In genomic region chr8:124657961-124658360, GRCm38 (mm10) we compare ENCODE assay signal across 11 mouse cellular contexts. TPM values are rescaled to one million over a fixed set of nuclear protein-coding genes. Genes with fewer than 3 reads are reported as not detected.
DNase-seq lines count a peak whose midpoint lies in the region; ATAC-seq and TF ChIP-seq lines count a peak whose summit lies in the region.
"Had no signal": no experiment of that assay in that cellular context is flagged by ENCODE, and none has a peak within 500 bp of the region (broad histone marks: within the 10 kb centered on the region; RNA-seq: fewer than 3 reads in every experiment).

No protein-coding gene starts in this region.

- no peak overlapping the region for H3K9ac ChIP-seq in lung, embryonic 15.5 days
- H3K9ac ChIP-seq in hindbrain, postnatal 0 days (replicated peaks; ENCODE audit: low read length): no peak overlapping the region
- H3K9ac ChIP-seq: midbrain, embryonic 15.5 days had no signal

- WGBS in lung, embryonic 15.5 days: 57% methylated on average over 7 of the region's 7 CpGs
- WGBS in hindbrain, postnatal 0 days: 72% methylated on average over 7 of the region's 7 CpGs

- no peaks in the 10 kb centered on the region for H3K9me3 ChIP-seq in lung, embryonic 15.5 days
- no peaks in the 10 kb centered on the region for H3K9me3 ChIP-seq in hindbrain, postnatal 0 days (ENCODE audit: low read length)
- H3K9me3 ChIP-seq: midbrain, embryonic 15.5 days had no signal

- H3K27me3 ChIP-seq in lung, embryonic 15.5 days: no peaks in the 10 kb centered on the region
- H3K27me3 ChIP-seq in hindbrain, postnatal 0 days (ENCODE audit: insufficient read depth, low read length): no peaks in the 10 kb centered on the region
- H3K27me3 ChIP-seq: midbrain, embryonic 15.5 days had no signal

- H3K36me3 ChIP-seq in lung, embryonic 15.5 days: no peaks in the 10 kb centered on the region
- H3K36me3 ChIP-seq in hindbrain, postnatal 0 days (ENCODE audit: insufficient read depth, low read length): no peaks in the 10 kb centered on the region
- H3K36me3 ChIP-seq: midbrain, embryonic 15.5 days had no signal

- H3K4me2 ChIP-seq in lung, embryonic 15.5 days: no peak overlapping the region
- peak overlapping the region; percentile 40; the same call in 1 of the 2 replicates for H3K4me2 ChIP-seq in hindbrain, postnatal 0 days (ENCODE audit: low read depth, low read length)
- H3K4me2 ChIP-seq: midbrain, embryonic 15.5 days had no signal

- peaks cover 63% of the 10 kb centered on the region for H3K4me1 ChIP-seq in lung, embryonic 15.5 days
- peaks cover 33% of the 10 kb centered on the region for H3K4me1 ChIP-seq in hindbrain, postnatal 0 days (ENCODE audit: insufficient read depth, low read length)

- no peak for ATAC-seq in lung, embryonic 15.5 days (ENCODE audit: borderline replicate concordance, extremely low read depth, low FRiP score, low TSS enrichment)
- no peak for ATAC-seq in hindbrain, postnatal 0 days
- ATAC-seq: midbrain, embryonic 15.5 days had no signal

- no peak overlapping the region for H3K4me3 ChIP-seq in gastrocnemius, adult 2 months
- H3K4me3 ChIP-seq in lung, embryonic 15.5 days: no peak overlapping the region
- H3K4me3 ChIP-seq in hindbrain, postnatal 0 days (ENCODE audit: low read length): no peak overlapping the region
- H3K4me3 ChIP-seq: midbrain, embryonic 15.5 days had no signal

- H3K27ac ChIP-seq in gastrocnemius, adult 2 months: peak overlapping the region; percentile 51
- peak overlapping the region; percentile 20; the same call in 1 of the 2 replicates for H3K27ac ChIP-seq in lung, embryonic 15.5 days
- H3K27ac ChIP-seq in hindbrain, postnatal 0 days: no peak overlapping the region
- H3K27ac ChIP-seq: midbrain, embryonic 15.5 days had no signal

- intact Hi-C loops in gastrocnemius, adult 2 months (cut with DNase I): no loop called here
- intact Hi-C loops in gastrocnemius, postnatal 14 days (cut with DNase I; ENCODE audit: low total_unique reads): no loop called here

- no peak for DNase-seq in gastrocnemius, adult 2 months
- no peak for DNase-seq in gastrocnemius, postnatal 14 days
- DNase-seq in lung, postnatal 14 days: no peak
- DNase-seq in hindbrain, postnatal 0 days (ENCODE audit: low spot score): no peak
- DNase-seq in spleen, postnatal 10 days (ENCODE audit: low spot score in 2 of 2): peak; percentile 33 to 63
- no peak for DNase-seq in thymus, postnatal 0 days (ENCODE audit: low spot score)
- DNase-seq in right cerebral cortex, postnatal 14 days: no peak
- DNase-seq: embryo, embryonic 11 days; right cerebral cortex, postnatal 25 days had no signal

- no peak for TF ChIP-seq CTCF in gastrocnemius, adult 2 months (IDR thresholded peaks at IDR 0.05)
- no peak for TF ChIP-seq CTCF in hindbrain, postnatal 0 days (IDR thresholded peaks at IDR 0.05; ENCODE audit: low read depth)

RNA-seq across cellular contexts. Expression of gene 2310022B05Rik, which starts 5.2 kb away (rescaled TPM):
- 10 to 100 TPM; 10.4 to 17.3 TPM for total RNA-seq in gastrocnemius, adult 2 months (2021)
- total RNA-seq in gastrocnemius, postnatal 14 days (2021): 10 to 100 TPM; 21.4 to 25.8 TPM
- polyA plus RNA-seq in lung, embryonic 15.5 days (2015; fragmentation: Nextera tagmentation; extraction: Ambion mirVana): 29.9 and 30.1 TPM in 2 replicates
- total RNA-seq in hindbrain, postnatal 0 days (2014; rRNA removed): 100 and 106 TPM in 2 replicates
- polyA plus RNA-seq in hindbrain, postnatal 0 days (2015; fragmentation: Nextera tagmentation; extraction: Ambion mirVana): 27.0 and 30.2 TPM in 2 replicates
- 6.7 and 6.9 TPM in 2 replicates for polyA plus RNA-seq in thymus, postnatal 0 days (2015; fragmentation: Nextera tagmentation; extraction: Ambion mirVana)

Comparison
In these comparisons a context has a peak if more than half of its experiments do, and no peak if none do; other contexts are left out.
1. DNase-seq: peak in spleen, postnatal 10 days (2 of 2); none in gastrocnemius, adult 2 months (single experiment), gastrocnemius, postnatal 14 days (single experiment), lung, postnatal 14 days (single experiment), hindbrain, postnatal 0 days (single experiment), thymus, postnatal 0 days (single experiment) and right cerebral cortex, postnatal 14 days (single experiment).